ENCODE assay signal across 16 mouse cellular contexts in genomic region chr2:66191691-66192100, GRCm38 (mm10).
DNase-seq lines count a peak whose midpoint lies in the region; ATAC-seq and TF ChIP-seq lines count a peak whose summit lies in the region.
"Had no signal": no experiment of that assay in that cellular context is flagged by ENCODE, and none has a peak within 500 bp of the region (broad histone marks: within the 10 kb centered on the region; RNA-seq: fewer than 3 reads in every experiment).

No protein-coding gene starts in this region.

- no peak overlapping the region for H3K27ac ChIP-seq in kidney, adult 2 months (ENCODE audit: insufficient read depth, low read depth, low read length)
- no peak overlapping the region for H3K27ac ChIP-seq in bone marrow, adult 2 months (ENCODE audit: control insufficient read depth, insufficient read depth, low read depth, low read length, poor library complexity)
- H3K27ac ChIP-seq: forebrain, embryonic 12.5 days; hindbrain, postnatal 0 days had no signal

- no peak for TF ChIP-seq CTCF in kidney, adult 2 months (conservative IDR thresholded peaks at IDR 0.05; ENCODE audit: insufficient read depth, insufficient read length, low read depth, low read length)
- TF ChIP-seq CTCF in bone marrow, adult 2 months (IDR thresholded peaks at IDR 0.05; ENCODE audit: control insufficient read depth, insufficient read depth, low read length), result no peak

- H3K4me1 ChIP-seq in kidney, adult 2 months (ENCODE audit: control insufficient read depth, insufficient read depth, low read length), result no peaks in the 10 kb centered on the region
- no peaks in the 10 kb centered on the region for H3K4me1 ChIP-seq in bone marrow, adult 2 months (ENCODE audit: control insufficient read depth, insufficient read depth, low read length)
- H3K4me1 ChIP-seq: forebrain, embryonic 12.5 days had no signal

- H3K27me3 ChIP-seq in kidney, adult 2 months (replicated peaks; ENCODE audit: control insufficient read depth, insufficient read depth, low read length), result no peaks in the 10 kb centered on the region
- H3K27me3 ChIP-seq: CH12.LX; forebrain, embryonic 12.5 days had no signal

- DNase-seq in kidney, adult 2 months, result no peak
- no peak for DNase-seq in kidney, adult 11 months
- peak; percentile 16 for DNase-seq in CD4-positive, CD25-positive, alpha-beta regulatory T cell, adult 2 months (ENCODE audit: low read depth, low spot score)
- no peak for DNase-seq in urinary bladder, postnatal 25 days (ENCODE audit: low spot score)
- no peak for DNase-seq in right cerebral cortex, postnatal 10 days (ENCODE audit: low spot score in 2 of 2)
- DNase-seq: adrenal gland, adult 8-10 months; heart, adult 18-20 months; heart, postnatal 14 days; kidney, postnatal 14 days; liver; lung, embryonic 14.5 days had no signal

- no peaks in the 10 kb centered on the region for H3K36me3 ChIP-seq in kidney, adult 2 months (ENCODE audit: control insufficient read depth, insufficient read depth, low read length)

- peak; percentile 45 for ATAC-seq in megakaryocyte, adult 5-6 weeks (ENCODE audit: poor library complexity, severe bottlenecking)
- ATAC-seq: hindbrain, postnatal 0 days had no signal

- H3K4me3 ChIP-seq in kidney, adult 2 months (ENCODE audit: insufficient read depth, low read depth, low read length), result peak overlapping the region; percentile 10; the same call in 1 of the 2 replicates
- H3K4me3 ChIP-seq in bone marrow, adult 2 months (replicated peaks; ENCODE audit: control insufficient read depth, low read depth, low read length), result peak overlapping the region; percentile 42
- H3K4me3 ChIP-seq: forebrain, embryonic 12.5 days had no signal

- TF ChIP-seq POLR2A in kidney, adult 2 months (IDR thresholded peaks at IDR 0.05; ENCODE audit: low read depth, low read length), result no peak
- no peak for TF ChIP-seq POLR2A in bone marrow, adult 2 months (IDR thresholded peaks at IDR 0.05; ENCODE audit: borderline replicate concordance, control insufficient read depth, low read depth, low read length)

- WGBS in kidney, adult 2 months, result 63% methylated on average over 13 of the region's 13 CpGs
- WGBS in bone marrow, adult 2 months, result 38% methylated on average over 13 of the region's 13 CpGs
